Mouse (Mus musculus) retina, adult 2 months (tissue): ENCODE measurements around the gene Gm28036.

ENCODE experiments used
- DNase-seq: peaks from one replicate; pipeline ENCODE4 v3.0.0-alpha.2; 2012; ENCODE audit warnings: low read depth, low spot score

Gene Gm28036

DNA sequence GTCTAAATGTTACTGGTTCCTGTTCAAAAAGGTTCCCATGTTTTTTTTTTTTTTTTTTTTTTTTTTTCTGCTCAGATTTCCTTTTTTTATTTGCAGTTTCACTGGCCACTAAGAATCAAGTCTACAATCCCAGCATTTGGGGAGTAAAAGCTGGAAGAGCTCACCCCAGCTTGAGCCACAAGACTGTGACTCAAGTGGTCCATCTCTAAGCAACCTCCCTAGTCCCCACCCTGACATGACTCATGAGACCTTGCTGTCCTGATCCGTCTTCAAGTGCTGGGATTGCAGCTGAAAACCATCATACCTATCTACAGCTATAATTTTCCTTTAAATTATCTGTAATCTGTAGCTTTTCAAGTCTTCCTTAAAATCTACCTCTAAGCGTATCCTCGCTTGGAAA is 42.4 kb downstream of the Gm28036 start:
- no peak for DNase-seq

DNA sequence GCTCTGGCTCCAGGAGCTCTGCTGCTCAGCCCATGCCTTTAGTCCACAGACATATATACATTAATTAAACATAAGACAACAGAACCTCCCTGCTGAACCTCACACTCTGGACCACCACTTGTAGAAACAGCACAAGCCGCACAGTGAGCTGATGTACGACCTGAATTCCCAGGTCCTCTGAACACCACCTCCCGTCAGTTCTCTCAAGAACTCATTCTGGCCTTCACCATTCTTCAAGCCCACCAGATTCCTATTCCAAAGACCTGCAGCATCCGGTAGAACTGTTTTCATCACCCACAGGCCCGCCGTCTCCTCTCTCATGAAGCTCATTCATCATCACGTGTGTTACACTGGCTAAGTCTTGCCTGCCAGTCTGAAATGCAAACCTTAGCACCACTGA is 46.5 kb downstream of the Gm28036 start:
- DNase-seq: no peak

DNA sequence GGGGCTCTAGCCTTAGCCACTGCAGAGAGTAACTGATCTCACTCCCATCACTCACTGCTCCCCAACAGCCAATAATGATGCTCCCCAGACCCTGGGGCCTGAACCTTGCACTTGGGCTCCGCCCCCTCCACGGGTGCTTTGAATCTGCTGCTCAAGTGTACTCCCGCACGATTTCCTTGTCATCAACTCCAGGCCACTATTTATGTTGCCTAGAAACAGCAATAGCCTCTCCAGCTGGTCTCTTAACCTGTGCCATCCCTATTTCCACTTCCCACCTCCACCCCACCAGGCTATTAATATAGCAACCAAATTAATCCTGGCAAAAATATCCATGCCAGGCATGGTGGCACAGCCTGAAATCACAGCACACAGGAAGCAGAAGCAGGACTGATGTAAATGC is 47.2 kb downstream of the Gm28036 start:
- no peak for DNase-seq

DNA sequence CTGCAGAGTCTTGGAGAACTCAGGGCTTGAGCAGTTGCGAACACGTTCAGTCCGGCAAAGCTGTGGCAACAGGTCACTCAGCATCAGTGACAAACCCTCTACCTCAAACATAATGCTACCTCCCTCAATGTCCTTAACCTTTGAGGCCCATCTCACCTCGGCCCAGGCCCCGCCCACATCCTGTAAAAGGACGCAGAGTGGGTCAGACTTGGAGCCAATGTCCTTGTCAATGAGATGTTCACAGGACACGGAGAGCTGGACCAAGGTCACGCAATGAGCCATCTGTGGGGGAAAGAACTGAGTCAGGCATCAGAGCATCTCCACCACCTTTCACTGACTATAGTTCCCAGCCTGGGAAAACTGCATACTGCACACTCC is 47.7 kb downstream of the Gm28036 start:
- no peak for DNase-seq

DNA sequence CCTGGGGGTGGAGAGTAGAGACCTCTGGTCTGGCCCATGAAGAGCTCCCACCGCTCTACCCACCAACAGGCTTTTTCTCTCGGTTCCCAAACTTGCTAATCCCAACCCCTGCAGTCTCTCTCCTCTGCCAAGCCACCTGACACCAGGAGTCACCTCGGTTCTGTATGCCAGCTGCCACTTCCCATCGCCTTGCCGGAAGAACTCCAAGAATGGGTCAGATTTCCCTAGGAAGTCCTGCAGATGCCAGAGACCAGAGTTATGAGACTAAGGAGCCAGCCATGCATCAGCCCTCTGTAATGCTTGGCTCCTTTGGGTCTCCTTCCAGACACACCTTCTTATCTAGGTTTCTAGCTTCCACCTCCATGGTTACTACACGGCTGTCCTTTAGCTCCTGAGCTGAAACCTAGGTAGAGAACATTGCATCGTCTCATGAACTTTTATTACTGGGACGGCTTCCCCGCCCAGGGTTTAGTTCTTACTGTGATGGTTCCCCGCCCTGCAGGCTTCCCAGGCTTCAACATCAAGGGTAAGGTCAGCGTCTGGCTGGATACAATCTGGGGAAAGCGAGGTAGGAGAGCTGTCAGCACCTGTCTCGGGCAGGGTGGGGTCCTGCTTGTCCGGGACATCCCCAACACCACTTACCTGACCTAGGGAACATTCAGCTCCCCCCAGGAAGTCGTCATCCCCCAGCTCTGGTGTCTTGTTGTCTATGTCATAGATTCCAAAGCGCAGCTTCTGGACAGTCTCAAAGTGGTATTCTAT is 48.3 kb downstream of the Gm28036 start:
- DNase-seq: no peak

DNA sequence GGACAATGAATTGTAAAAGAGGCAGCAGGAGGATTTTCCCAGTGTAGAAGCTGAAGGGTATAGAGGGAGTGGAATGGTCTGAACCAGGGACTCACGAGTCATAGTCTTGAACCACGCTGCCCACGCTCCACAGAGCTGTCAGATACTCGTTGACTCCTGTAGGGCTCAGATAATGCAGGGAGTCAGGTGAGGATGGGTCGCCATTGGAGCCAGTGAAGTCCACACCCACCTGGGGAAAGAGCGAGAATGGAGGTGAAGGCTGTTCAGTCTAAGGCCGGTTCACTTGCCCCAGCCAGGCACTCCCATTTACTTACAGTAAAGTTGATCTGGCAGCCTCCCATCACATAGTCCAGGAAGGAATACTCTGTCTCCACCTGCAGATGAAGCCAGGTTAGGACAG is 49.4 kb downstream of the Gm28036 start:
- no peak for DNase-seq

DNA sequence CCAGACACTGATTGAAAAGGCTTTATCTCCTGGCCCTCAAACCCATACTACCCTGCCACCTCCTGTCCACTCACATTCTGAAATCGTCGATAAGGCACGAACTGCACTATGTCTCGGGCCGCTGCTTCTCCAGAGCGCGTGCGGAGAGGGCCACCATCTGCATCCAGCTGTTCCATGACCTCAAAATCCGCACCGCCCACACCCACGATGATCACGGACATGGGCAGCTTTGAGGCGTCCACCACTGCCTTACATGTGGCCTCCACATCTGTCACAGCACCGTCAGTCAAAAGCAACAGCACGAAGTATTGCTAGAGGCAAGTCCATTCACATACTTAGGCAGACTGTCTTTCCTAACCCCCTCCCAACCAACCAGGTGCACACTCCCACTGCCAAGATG is 53.2 kb downstream of the Gm28036 start:
- no peak for DNase-seq

DNA sequence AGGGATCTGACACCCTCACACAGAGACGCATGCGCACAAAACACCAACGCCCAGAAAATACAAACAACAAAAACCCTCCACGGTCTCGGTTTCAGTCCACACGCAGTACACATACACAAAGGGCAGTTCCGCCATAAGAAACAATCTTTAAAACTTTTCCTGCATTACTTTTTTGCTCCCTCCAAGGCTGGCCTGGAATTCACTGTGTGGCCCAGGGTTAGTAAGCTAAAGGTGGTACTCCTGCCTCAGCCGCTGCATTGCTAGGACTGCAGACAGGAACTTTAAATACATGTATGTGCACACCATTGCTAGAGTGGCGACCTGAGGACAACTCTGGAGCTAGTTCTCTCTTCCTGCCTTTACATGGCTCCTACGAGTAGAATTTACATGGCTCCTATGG is 55.7 kb downstream of the Gm28036 start:
- no peak for DNase-seq

DNA sequence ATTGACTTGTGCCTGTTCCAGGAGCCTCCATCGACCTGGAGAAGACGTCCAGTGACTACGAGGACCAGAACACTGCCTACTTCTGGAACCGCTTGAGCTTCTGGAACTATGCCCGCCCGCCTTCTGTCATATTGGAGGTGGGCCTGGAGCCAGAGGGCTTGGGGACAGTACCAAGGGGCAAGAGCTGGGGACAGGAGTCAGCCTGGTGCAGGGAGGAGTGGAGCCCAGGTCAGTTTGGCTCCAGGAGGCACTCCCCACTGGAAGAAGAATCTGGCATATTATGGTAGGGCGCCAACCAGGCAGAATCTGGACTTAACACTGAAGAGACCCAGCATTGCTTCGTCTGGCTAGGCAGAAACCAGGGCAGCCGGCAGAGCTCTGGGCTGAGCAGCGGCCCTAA is 59.0 kb downstream of the Gm28036 start:
- DNase-seq: no peak

DNA sequence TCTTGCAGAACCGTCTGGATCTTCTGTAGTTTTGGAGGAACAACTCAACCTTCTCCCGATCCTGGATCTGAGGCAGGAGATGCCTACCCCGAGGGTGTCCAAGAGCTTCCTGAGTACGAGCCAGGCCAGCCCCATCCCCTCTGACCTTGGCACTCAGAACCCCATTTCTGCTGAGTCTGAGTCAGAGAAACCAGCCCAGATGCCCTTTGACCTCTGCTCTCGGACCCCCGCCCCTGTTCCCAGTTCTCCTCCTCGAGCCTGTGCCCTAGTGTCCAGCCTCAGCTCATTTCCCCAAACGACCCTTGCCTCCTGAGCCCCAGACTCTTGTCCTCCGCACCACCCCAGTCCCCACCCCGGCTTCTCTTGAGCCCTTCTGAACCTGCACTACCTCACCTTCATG is 60.8 kb downstream of the Gm28036 start:
- DNase-seq: no peak

DNA sequence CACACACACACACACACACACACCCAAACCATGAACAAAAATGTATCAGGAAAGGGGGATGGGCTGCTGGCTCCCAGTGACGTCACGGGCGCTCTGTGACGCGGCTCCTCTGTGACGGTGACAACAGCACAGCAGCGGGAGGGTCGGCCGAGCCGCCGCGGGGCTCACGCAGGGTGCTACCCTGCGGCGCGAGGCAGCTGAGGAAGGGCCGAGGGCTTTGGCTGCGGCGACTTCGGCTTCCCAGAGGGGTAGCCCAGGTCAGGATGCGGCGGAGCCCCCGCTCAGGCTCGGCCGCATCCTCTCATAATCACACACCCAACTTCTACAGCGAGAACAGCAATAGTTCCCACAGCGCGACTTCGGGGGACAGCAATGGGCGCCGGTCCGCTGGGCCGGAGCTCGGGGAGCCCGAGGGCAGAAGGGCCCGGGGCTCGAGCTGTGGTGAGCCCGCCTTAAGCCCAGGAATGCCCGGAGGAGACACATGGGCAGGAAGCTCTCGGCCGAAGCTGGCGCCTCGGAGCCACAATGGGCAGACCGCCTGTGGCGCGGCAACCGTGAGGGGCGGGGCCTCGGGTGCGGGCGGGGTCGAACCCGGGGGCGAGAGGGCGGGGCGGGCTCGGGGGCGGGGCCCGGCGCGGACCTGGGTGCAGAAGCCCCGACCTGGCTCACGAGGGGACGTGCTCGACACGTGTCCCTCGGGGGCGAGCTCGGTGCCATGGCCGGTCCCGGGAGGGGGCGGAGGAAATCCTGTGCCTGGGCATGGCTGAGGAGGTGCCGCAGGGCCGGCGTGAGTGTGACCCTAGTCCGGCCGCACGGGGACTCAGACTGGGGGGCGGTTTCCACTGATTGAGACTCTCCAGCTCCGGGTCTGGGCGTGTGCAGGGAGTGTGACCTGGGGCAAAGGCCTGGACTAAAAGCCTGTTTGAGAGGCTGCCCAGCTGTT is 61.5 kb downstream of the Gm28036 start, which contains the start of gene Spag4:
Spag4 (plus strand) TSS at position 77 of the 943 bp plus-strand sequence.
- DNase-seq: peak; percentile 36

DNA sequence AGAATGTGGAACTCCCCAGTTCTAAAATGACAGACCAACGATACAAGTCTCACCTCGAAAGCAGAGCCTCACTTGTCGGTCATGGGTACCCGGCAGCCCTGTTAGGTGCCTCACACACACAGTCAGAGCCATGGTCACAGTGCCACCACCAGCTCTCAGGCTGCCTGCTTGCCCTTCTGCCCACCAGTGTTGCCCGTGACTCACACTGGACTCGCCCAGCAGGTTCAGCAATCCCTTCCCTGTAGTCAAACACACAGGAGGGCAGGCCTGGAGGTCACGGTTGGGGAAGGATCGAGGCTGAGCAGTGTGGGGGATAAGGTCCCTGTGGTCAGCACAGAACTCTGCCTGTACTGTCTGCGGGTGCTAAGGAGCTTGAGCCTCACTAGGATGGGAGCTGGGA is 74.1 kb downstream of the Gm28036 start, which contains the start of gene Fer1l4:
Fer1l4 (minus strand) TSS at position 132 of the 400 bp plus-strand sequence.
- DNase-seq: no peak

DNA sequence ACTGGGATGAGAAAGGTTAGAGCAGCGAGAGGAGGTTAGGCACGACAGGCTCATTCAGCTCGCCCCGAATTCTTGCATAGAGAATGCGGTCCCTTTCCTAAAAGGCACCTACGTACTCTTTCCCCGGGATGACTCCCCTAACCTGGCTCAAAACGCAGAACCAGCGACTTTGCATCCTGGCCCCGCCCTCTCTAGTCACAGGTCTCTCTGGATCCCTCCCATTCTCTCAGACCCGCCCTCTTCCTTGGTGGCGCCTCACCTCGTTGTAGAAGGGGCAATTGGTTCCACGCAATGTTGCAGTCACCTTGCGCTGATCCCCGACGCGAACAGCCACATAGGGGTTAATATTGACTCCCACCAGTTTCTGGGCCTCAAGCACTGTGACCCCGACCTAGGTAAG is 79.0 kb downstream of the Gm28036 start:
- no peak for DNase-seq

DNA sequence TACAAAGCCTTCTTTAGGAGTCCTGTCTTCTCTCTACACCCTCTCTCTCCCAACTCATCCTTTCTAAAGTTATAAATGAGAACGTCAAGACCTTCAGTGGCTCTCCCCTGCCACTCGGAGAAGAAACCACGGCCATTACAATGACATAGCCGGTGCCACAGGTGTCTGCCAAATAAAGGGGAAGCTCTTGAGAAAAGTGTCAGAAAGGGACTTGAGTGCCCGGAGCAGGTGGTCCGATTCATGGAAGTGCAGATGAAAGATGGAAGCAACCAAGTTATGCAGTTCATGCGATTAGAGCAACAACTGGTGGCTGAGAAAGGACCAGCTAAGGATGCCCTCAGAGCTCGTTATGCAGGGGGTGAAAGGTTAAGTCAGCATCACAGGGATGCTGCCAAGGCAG is 84.0 kb downstream of the Gm28036 start:
- no peak for DNase-seq

DNA sequence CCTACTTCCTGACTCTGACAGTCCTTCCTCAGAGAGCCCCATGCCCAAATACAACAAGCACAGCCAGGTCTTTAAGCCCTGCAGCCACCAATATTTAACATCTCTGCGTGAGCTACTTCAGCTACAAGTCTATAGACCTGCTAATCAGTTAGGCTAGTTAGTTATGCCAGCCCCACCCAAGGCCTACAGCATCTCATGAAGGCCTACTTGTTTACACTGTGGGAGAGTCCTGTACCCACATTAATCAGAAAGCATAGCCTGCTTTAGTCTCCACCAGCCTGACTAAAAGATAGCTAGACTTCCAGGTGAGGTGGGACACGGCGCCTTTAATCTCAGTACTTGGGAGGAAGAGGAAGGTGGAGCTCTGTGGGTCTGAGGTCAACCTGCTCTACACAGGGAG is 87.5 kb downstream of the Gm28036 start:
- no peak for DNase-seq

DNA sequence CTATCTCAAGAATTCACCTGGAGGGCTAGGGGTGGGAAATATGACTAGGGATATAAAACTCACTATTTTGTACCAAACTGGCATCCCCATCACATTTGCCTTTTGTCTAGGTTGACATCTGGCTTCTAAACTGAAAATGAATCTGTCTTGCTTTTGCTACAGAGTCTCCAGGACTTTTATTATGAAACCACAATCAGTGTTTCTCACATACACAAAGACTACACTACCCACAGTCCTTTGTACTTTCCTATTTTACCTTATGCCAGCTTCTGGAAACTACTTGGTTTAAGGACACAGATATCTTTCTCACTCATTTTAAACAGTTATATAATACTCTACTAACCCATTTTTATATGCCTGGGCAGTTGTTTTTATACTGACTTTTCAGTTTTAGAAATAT is 101.4 kb downstream of the Gm28036 start:
- DNase-seq: no peak
